Mouse (Mus musculus): ENCODE data around the gene Capzb.

Gene Capzb

GRCm38 (mm10) chr4:139310899-139311701 lies 118.4 kb downstream of the Capzb start:
- DNase-seq, result peak; percentile 67

GRCm38 (mm10) chr4:139311707-139312106 lies 119.0 kb downstream of the Capzb start:
- DNase-seq, result no peak

- no peak for DNase-seq
Observed at GRCm38 (mm10) chr4:139312632-139313031, 119.9 kb downstream of the Capzb start.

- DNase-seq, result no peak
Observed at GRCm38 (mm10) chr4:139318449-139318848, 125.8 kb downstream of the Capzb start.

- DNase-seq, result no peak
Observed at GRCm38 (mm10) chr4:139319740-139320139, 127.0 kb downstream of the Capzb start.

- DNase-seq, result peak; percentile 83
Observed at GRCm38 (mm10) chr4:139330605-139331004, 137.9 kb downstream of the Capzb start.

- peak; percentile 35 for DNase-seq
Observed at GRCm38 (mm10) chr4:139334631-139335295, 142.1 kb downstream of the Capzb start.

GRCm38 (mm10) chr4:139335507-139335906 lies 142.8 kb downstream of the Capzb start:
- no peak for DNase-seq

GRCm38 (mm10) chr4:139336822-139337483 lies 144.3 kb downstream of the Capzb start:
- DNase-seq, result peak; percentile 74

GRCm38 (mm10) chr4:139338145-139338544 lies 145.4 kb downstream of the Capzb start:
- DNase-seq, result no peak

- DNase-seq, result no peak
Observed at GRCm38 (mm10) chr4:139340835-139341234, 148.1 kb downstream of the Capzb start.
